Mouse (Mus musculus): ENCODE results near the gene Enpp4. TPM values are rescaled to one million over a fixed set of nuclear protein-coding genes. Genes with fewer than 3 reads are reported as not detected.

Gene Enpp4
- total RNA-seq (2023): 1 to 10 TPM; 4.0 to 4.8 TPM

DNA sequence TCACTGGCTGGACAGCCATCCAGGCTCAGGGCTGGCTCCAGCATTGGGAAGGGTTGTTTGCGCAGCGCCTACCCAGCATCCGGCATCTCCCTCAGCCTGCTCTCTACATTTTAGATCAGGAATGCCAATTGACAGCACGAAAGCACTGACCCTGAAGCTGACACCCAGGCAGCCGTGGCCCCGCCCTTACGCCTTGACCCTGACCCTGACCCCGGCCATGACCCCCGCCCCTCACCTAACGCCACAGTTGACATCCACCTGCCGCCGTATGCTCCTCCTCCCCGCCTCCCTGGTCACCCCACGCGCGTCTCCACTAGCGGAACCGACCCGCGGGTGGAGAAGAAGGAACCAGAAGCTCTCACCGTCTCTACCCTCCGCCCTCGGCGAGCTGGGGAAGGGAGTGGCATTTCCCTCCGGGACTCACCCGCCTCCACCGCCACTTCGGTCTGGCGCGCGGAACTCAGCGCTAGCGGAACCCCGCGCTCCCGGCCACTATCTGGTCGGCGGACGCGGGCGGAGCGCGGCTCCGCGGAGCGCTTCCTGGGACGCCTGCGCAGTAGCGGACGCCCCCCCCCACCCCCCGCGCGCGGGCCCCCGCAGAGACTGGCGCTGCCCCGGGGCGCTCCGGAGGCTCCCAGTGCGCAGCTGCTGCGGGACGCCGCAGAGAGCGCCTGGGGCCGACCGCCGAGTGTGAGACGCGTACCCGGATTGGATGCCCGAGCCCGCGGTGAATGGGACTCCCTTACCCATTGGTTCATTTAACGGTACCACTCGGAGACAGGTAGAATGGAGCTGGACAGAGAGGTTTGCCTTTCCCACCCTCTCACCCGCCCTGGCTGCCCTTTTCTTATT lies at the start of gene Enpp4:
Gene Enpp4, minus strand, starts transcription at position 523 of the 852 bp plus-strand sequence.

DNA sequence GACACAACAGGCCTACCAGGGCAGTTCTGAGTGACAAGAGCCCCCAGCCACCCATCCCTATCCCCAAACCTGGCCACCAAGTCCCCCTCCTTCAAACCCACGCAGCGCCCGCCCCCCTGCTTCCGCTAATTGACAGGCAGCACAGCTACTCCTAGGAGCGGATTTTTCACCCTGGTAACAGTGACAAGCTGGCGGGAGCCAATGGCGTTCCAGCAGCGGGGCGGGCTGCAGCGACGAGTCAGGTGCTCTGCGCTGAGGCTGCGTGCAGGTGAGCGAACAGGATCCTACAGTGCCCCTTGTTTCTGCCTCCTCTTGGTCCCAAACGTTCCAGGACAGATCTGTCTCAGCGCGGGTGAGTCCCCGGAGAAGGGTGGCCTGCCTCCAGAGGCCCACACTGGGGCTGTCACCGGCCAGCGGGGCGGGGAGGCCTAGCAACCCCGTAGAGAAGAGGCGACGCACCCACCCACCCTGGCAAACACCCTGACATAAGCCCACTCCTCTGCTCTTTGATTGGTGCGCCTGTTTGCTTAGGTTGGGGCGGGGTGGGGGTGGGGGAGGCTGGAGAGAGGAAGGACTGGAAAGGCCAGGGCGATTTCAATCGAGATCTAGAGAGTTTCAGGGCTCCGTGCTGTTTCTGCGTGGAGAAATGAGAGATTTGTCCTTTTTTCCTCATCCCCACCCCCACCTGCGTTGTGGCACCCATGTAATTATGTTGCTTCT lies 26.8 kb downstream of the Enpp4 start, which contains the start of gene Enpp5:
Gene Enpp5, plus strand, starts transcription at position 183 of the 720 bp plus-strand sequence.

Other genes with a start within 250 kb of the Enpp4 start
- 1 to 10 TPM; 5.6 to 8.2 TPM for gene Enpp5, start 27.0 kb downstream of the Enpp4 start, total RNA-seq (2023)
- under 1 TPM; 0.11 to 0.18 TPM for gene Clic5, start 82.8 kb upstream of the Enpp4 start, total RNA-seq (2023)

Data from neutrophil, adult 59 days (primary cell).